Mouse (Mus musculus) thymus, postnatal 0 days (tissue): ENCODE data around the gene Nt5dc2. TPM values are rescaled to one million over a fixed set of nuclear protein-coding genes. Genes with fewer than 3 reads are reported as not detected.

ENCODE experiments used
- DNase-seq: peaks from one replicate; pipeline ENCODE4 v3.0.0-alpha.2; 2015; ENCODE audit warnings: low spot score
- polyA plus RNA-seq: library from polyadenylated mRNA; unstranded; fragments of >200 nt; fragmentation: Nextera tagmentation; extraction: Ambion mirVana; gene quantifications from 2 replicates; pipeline ENCODE4 v1.2.1, GENCODE M21; 2015

Gene Nt5dc2
- 111 and 116 TPM in 2 replicates for polyA plus RNA-seq

DNA sequence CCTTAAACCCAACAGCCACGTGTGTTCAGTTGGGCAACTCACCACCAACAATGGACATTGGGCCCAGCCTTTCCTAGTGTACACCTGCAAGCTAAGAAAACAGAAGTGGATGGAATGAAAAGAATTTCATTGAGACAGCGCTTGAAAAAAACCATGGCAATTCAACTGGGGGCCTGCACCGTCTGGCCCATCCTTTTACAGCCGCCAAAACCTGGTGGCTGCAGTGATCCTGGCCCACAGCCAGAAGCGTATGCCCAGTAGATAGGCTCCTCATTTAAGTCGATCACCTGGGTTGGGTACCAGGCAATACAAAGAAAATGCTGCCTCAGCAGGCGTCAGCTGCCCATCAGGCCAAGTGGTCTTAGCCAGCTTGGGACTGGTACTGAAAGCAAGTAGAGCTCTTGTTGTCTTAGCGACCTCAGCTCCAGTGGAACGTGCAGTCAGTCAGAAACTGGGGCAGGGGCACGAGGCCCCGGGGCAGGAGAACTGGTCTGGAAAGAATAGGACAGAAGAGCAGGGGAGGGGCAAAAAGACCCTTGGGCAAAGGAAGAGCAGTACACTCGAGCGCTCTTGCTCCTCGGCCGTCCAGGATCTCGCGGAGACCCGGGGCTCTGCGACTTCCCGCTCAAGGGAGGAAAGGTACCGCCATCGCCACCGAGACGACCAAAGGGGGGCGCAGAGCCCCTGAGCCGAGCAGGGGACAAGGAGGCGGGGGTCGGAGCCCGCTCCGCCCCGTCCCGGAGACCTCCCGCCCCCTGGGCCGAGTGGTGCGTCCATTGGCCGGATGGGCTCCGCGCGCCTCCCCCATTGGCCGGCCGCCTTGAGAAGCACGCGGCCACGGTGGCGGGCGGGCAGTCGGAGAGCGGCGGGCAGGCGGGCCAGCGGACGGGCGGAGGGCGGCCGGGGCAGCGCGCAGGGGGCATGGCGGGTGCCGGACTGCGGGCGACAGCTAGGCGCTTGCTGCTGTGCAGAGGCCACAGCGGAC is at the start of gene Nt5dc2:
Gene Nt5dc2 (plus strand): TSS at position 818 of the 985 bp plus-strand sequence.
- DNase-seq: peak; percentile 86

DNA sequence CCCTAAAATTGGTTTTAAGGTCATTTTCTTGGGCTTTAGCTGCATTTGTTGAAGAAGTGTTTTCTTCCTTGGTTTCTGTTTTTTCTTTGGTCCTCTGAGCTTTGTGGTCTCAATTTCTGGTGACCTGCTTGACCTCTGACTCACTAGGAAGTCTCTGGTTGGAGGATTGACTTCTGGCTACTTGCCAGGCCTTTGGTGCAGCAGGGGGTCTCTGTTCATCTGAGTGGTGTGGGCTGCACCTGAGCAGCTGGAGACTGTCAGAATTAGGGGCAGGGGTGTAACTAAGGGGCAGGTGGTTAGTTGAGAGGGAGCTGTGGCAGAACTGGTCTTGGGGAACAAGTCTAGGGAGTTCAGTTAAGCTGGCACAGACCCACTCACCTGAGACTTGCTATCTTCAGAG is 49.7 kb upstream of the Nt5dc2 start:
- no peak for DNase-seq

- no peak for DNase-seq
Observed at GRCm38 (mm10) chr14:31087433-31087832, 43.4 kb upstream of the Nt5dc2 start.

DNA sequence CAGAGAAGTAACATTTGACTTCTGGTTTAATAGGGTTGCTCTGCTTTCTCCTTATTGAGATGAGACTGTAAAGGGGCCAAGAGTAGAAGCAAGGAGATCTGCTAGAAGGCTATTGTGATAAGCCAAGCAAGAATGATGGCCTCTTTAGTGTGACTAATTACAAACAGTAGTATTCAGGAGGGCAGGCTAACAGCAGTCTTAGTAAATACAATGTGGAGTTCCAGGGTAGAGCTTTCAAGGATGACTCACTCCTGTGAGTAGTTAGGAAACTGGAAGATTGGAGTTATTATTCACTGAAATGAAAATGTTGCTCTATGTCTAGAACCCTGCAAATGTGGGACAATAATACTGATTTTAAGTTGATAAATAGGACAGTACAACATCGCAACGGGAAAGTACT is 42.3 kb upstream of the Nt5dc2 start:
- DNase-seq: no peak

GRCm38 (mm10) chr14:31089918-31090317 is 40.9 kb upstream of the Nt5dc2 start:
- no peak for DNase-seq

- no peak for DNase-seq
Observed at GRCm38 (mm10) chr14:31105156-31105555, 25.7 kb upstream of the Nt5dc2 start.

GRCm38 (mm10) chr14:31110613-31111012 is 20.2 kb upstream of the Nt5dc2 start:
- no peak for DNase-seq

DNA sequence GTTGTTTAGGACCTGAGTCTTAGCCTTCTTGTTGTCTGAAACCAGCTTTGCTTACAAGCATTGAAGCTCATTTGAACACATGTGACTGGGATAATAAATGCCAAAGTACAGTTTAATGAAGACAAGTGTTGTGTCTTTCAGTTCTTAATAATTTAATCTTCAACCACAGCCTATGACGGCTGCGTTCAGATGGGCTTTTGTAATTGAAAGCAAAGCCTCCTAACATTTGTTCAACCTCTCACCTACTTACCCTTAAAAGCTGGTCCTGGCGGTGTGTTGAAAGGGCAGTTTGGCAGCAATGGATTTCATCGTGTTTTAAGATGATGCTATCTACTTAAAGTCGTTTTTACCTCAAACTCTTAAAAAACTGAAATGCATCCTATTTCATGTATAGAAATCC is 18.7 kb upstream of the Nt5dc2 start:
- no peak for DNase-seq

- DNase-seq: no peak
Observed at GRCm38 (mm10) chr14:31114011-31114410, 16.8 kb upstream of the Nt5dc2 start.

GRCm38 (mm10) chr14:31115522-31115921 is 15.3 kb upstream of the Nt5dc2 start:
- DNase-seq: no peak

DNA sequence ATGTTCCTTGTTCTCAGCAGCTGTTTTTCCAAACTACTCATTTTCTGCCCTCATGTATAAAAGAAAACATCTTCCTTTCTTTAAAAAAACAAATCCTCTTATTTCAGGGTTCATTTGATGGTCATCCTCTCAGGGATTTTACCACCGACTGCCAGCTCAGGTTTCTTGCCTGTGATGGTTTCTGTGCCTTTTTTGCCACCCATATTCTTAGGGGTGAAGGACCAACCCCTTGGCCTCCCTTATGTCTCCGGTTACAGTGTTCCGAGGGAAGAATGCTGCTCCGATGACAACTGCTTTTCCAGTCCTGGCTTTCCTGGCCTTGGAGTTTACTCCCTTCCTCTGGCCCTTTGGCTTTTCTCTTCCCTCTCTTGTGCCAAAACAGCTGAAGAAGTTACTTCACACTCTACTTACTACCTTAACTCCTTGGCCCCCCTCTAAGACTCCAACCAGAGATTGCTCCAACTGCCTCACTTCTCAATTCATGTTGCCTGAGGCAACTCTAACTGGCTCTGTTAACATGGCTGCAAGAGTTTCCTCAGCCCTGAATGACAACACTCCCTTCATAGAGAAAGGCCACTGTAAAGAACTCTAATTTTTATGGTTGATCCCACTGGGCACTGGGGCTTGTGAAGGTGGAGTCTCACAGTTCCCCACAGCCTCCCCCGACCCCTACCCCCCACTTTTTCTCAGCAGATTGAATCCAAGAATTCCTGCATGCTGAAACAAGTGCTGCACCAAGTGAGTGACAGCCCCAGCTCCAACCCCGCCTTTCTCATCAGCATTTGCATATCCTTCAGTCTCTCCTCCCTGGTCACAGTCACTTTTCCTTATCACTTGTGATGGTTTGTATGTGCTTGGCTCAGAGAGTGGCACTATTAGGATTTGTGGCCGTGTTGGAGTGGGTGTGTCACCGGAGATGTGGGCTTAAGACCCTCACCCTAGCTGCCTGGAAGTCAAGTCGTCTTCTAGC is 5.5 kb upstream of the Nt5dc2 start:
- no peak for DNase-seq

GRCm38 (mm10) chr14:31126826-31127225 is 4.0 kb upstream of the Nt5dc2 start:
- no peak for DNase-seq

GRCm38 (mm10) chr14:31128101-31128825 is 2.6 kb upstream of the Nt5dc2 start:
- DNase-seq: peak; percentile 61

DNA sequence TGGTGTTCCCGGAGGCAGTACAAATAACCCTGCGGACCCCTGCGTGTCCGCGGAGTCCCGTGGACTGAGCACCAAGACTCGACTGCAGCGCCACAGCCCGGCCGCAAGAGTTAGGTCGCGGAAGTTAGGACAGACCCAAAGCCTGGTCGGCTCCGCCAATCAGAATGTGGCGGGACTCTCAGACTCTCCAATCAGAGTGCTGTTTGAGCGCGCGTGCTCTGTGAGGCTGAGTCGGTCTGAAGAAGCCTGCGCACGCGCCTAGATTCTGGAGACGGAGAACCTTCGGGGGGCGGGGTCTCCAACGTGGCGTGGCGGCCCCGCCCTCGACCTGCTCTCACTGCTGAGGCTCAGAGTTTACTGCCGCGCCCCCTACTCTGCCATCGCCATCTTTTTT is 2.0 kb upstream of the Nt5dc2 start, which contains the start of gene Smim4:
Gene Smim4 (minus strand): TSS at position 131 of the 394 bp plus-strand sequence.
- DNase-seq: peak; percentile 100

DNA sequence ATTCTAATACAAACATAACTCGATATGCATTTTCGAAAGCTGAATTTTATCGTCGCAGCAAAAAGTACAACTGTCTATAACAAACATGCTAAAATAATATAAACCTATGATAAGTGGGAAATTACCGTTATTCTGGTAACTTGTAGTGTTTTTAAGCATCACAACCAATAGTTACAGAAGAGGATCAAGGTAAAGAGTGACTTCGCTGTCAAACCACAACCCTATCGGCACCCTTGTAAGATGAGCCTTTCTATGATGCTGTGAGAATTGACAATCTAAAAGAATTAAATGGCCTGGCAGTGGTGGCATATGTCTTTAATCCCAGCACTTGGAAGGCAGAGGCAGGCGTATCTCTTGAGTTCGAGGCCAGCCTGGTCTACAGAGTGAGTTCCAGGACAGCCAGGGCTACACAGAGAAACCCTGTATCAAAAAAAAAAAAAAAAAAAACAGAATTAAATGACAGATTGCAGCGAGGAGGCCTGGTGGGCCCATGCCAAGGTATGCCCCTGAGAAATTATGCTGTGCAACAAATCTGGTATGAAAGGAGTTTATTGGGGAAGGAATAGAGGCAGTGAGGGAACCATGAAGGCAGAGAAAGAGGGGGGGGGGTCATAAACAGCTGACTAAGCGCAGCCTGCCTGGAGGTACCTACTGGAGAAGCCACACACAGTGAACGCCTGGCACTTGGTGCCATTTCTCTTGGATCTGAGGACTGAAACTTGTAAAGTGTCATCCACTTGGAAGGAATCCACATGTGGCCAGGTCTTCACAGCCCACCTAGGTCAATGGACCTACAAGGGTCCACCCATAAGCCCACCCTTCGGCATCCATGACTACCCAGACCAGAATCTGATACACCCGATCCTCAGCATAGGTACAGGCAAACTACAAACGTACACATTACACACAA is 1.3 kb upstream of the Nt5dc2 start:
- no peak for DNase-seq

- peak; percentile 27 for DNase-seq
Observed at GRCm38 (mm10) chr14:31131272-31131821, 494 bp downstream of the Nt5dc2 start.

- DNase-seq: no peak
Observed at GRCm38 (mm10) chr14:31132031-31132430, 1.2 kb downstream of the Nt5dc2 start.

GRCm38 (mm10) chr14:31132491-31132975 is 1.7 kb downstream of the Nt5dc2 start:
- DNase-seq: no peak

DNA sequence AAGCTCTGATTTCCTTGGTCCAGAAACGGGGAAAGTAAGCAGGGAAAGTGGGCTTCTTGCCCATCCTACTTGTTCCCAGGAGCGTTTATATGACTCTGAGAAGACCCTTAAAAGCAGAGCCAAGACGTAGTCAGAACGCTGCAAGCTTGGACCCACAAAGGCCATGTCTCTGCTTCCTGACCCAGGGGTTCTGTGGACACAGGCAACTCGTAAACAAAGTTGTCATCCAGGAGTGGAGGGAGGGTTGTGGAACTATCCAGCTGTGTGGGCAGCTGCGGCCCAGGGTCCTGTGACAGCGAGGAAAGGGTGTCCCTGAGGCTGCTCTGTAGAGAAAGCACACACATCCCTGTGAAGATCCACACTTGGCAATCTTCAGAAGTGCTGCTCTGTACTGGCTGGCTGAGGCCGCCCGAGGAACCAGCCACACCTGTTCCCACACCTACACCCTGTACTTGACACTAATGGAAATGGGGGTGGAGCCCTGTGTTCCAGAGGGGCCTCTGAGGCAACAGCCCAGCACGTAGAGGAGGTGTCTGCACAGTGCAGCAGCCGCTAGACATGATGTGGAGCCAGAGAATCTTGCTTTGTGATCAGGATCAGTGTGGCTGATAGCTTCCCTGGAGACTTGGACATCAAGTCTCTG is 2.3 kb downstream of the Nt5dc2 start:
- DNase-seq: peak; percentile 25
